Mouse (Mus musculus) gastrocnemius, postnatal 36 days (tissue): ENCODE data around the gene Hoxd13. TPM values are rescaled to one million over a fixed set of nuclear protein-coding genes. Genes with fewer than 3 reads are reported as not detected.

Experiments
- DNase-seq, 2 experiments: peaks; one replicate each; pipeline ENCODE4 v3.0.0; 2022
- intact Hi-C: fragments of 180-260 bp; cut with DNase I; formaldehyde crosslinking; loops from one replicate; pipeline ENCODE4 v1.15.1; 2025
- total RNA-seq, 2 experiments: library from RNA; stranded (reverse); gene quantifications; 2 replicates each; pipeline ENCODE4 v1.2.3; 2021

Gene Hoxd13
- total RNA-seq, 2 experiments from 2014 or later: not detected

GRCm38 (mm10) chr2:74660421-74661375 is 7.4 kb upstream of the Hoxd13 start:
- no peak for DNase-seq
- intact Hi-C loops: loop anchor here (5.0 kb wide), 1 partner anchor 593 kb away; no protein-coding TSS in a partner anchor

- no peak for DNase-seq
- intact Hi-C loops: loop anchor here (5.0 kb wide), 1 partner anchor 594 kb away; no protein-coding TSS in a partner anchor
Observed at GRCm38 (mm10) chr2:74661685-74662084, 6.4 kb upstream of the Hoxd13 start.

- no peak for DNase-seq
- intact Hi-C loops: loop anchor here (5.0 kb wide), 1 partner anchor 596 kb away; no protein-coding TSS in a partner anchor
Observed at GRCm38 (mm10) chr2:74663291-74663925, 4.7 kb upstream of the Hoxd13 start.

DNA sequence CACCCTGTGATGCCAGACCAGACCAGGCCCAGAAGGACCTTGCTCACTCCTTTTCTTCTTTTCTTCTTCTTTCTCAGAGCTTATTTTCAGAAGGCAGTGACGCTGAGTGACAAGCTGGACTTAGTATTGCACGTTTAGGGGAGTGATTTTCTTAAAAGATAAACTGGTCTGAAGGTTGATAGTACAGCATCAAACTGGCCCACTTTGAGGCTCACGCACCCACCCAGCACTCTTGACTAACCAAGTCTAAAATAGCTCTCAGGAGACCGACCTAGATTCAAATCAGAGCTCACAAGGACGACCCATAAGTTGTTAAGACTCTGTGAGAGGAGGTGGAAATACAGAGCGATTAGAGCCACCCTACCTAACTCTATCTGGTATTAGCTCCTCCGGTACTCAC is 1.7 kb upstream of the Hoxd13 start:
- no peak for DNase-seq
- intact Hi-C loops: no loop called here

DNA sequence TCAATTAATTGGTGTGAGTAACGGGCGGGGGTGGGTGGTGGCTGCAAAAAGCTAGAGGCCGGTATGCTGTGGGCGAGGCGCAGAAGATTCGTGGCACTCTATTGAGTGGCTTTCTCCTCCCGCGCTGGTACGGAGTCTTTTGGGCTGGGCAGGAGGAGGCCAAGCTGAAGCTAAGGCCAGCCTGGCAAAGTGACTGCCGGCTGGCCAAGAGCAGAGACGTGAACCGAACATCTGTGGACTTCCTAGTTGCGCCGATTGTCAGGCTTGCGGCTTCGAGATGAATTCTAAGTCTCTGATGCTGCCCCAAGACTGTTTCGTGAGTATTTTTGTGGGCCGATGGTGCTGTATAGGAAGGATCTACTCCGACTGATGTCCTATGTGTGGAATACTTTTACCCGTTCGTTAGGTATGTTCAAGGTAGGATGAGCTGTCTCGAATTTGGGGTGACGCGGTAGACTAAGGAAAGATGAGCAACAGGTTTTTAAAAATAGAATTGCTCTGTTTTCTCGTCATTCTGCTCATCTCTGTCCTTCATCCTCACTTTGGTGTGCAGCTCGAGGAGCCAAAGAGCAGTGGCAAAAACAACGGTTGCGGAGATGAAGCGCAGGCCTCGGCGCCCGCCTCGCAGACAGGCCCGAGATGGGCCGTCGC is 794 bp upstream of the Hoxd13 start:
- intact Hi-C loops: no loop called here
- DNase-seq: no peak

GRCm38 (mm10) chr2:74668370-74669229 is 490 bp downstream of the Hoxd13 start:
- intact Hi-C loops: no loop called here
- no peak for DNase-seq

GRCm38 (mm10) chr2:74669230-74669578 is 1.1 kb downstream of the Hoxd13 start:
- intact Hi-C loops: no loop called here
- no peak for DNase-seq

DNA sequence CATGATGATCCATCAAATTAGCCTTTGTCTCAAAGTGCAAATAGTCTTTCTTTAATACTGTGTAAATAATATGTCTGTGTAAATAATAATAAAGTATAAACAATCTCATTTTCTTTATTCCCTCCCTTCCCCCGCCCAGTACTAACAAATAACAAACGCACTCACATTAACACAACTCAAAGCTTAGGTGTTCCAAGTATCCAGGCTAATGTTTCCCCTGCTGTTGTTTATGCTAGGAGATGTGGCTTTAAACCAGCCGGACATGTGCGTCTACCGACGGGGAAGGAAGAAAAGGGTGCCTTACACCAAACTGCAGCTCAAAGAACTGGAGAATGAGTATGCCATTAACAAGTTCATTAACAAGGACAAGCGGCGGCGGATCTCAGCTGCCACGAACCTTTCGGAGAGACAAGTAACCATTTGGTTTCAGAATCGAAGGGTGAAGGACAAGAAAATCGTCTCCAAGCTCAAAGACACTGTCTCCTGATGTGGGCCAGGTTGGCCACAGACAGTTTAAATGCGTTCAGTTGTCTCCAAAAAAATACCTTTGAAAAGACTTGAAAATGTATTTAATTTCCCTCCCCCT is 1.6 kb downstream of the Hoxd13 start:
- no peak for DNase-seq
- intact Hi-C loops: loop anchor here (5.0 kb wide), 1 partner anchor 1087 kb away; the partner anchor contains the start of gene Chrna1

DNA sequence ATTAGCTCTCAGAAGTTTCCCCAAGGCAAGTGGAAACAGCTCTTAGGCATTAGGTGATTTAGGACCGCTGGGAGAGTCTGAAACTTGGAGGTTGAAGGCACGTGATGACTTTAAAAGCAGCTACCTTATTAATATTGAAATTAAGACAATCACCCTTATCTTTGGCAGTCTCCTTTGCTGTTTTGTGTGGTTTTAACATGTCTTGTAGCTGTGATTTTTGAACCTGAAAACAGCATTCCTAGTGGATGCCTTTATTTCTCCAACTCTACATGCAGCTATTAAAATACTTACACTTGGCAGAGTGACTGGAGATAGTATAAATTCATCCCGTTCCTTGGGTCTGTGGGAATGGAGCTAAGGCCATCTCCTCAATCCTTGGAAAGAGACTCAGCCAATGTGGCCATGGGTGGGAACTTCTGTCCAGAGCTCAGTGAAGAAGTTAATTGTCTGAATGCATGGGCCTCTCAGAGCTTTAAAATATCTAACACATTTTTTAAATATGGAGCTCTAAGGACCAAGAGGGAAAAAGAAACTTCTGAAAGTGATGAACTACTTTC is 2.6 kb downstream of the Hoxd13 start:
- intact Hi-C loops: loop anchor here (5.0 kb wide), 1 partner anchor 1088 kb away; the partner anchor contains the start of gene Chrna1
- no peak for DNase-seq

DNA sequence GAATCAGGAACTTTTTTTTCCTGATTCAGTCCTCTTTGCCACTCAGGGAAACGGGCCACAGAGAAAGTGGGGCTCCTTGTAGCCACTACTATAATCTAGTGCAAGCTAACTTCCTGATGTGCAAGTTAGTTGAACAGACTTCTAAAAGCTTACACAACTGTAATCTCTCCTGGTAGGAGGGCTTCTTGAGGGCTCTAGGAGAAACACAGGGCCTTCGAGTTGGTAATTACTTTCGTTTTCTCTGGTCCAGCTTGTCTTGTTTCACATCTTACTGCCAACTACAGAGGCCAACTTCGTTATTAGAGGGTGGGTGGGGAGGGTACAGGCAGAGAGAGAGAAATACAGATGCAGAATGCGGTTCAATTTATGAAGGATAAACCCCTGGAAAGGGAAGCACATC is 3.7 kb downstream of the Hoxd13 start:
- DNase-seq: no peak
- intact Hi-C loops: loop anchor here (2.0 to 5.0 kb wide), 2 partner anchors 705 to 1090 kb away; partner anchors contain the start of gene Chrna1

DNA sequence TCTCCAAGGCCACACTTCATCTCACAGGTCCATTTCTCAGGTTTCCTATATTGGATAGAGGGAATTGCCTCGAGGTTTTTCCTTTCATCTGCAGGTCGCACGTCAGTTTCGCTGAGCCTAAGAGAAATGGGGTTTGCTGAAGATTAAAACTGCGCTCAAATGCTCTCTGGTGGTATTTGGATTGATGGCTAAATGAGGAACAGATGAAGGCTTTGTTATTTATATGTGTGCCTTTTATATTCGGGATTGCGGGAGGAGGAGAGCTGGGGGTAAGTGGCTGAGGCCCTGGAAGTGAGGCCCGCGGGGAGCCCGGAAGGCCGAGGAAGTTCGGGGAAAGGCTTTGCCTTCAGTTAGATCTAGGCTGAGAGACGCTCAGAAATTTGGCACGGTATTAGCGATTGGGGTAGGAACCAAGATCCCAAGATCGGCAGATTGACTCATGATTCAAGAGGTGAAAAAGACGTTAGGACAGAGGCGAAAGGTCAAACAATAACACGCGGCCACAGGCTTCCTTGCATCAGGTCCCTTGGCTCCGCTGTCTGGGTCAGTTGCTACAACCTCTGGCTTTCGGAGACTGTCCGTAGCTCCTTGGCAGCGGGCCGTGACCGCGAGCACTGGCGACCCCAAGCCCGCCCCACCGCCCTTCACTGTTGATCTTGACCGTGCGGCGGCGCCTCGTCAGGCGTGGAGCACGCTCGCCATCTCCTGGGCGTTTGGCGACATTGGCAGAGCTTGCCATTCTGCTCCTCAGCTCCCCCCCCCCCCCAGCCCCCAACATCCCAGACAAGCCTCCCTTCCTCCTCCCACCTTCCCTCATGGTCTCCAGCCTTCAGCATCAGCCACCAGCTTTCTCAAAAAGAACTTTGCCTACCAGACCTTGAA is 4.6 kb downstream of the Hoxd13 start:
- DNase-seq: no peak
- intact Hi-C loops: loop anchor here (2.0 to 5.0 kb wide), 2 partner anchors 706 to 1090 kb away; partner anchors contain the start of gene Chrna1

DNA sequence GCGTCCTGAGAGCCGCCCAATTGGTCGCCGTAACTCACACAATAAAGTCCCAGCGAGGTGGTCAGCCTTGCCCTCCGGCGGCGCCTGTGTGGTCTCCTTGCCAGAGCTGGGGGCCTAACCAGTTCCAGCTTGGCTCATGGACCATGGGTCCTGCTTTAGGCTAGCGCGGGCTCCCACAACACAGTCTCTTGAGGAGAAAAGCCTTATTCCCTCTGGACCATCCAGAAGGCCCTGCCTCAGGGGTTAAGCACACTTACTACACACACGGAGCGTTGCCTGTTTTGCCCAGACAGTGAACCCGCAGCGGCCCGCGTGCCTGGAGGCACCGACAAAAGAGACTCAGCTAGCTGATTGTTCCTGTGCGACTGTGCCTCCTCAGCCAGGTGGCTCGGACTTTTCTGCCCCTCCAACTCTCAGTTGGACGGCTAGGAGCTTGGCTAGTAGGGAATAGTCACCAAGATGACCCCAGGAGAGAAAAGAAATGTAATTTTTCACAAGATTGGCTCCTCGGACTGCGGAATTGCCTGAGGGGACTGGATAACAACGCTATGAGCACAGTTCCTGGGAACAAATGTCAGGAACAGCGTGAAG is 5.8 kb downstream of the Hoxd13 start:
- intact Hi-C loops: loop anchor here (2.0 to 5.0 kb wide), 2 partner anchors 707 to 1092 kb away; partner anchors contain the start of gene Chrna1
- DNase-seq: no peak

- intact Hi-C loops: loop anchor here (5.0 kb wide), 1 partner anchor 1093 kb away; the partner anchor contains the start of gene Chrna1
- DNase-seq: no peak
Observed at GRCm38 (mm10) chr2:74674881-74675665, 7.0 kb downstream of the Hoxd13 start, which contains the start of gene Hoxd12. Hoxd12 (plus strand) TSS chr2:74675013.

GRCm38 (mm10) chr2:74675666-74676282 is 7.7 kb downstream of the Hoxd13 start:
- DNase-seq: no peak
- intact Hi-C loops: no loop called here

- intact Hi-C loops: no loop called here
- no peak for DNase-seq
Observed at GRCm38 (mm10) chr2:74676376-74677052, 8.4 kb downstream of the Hoxd13 start.

DNA sequence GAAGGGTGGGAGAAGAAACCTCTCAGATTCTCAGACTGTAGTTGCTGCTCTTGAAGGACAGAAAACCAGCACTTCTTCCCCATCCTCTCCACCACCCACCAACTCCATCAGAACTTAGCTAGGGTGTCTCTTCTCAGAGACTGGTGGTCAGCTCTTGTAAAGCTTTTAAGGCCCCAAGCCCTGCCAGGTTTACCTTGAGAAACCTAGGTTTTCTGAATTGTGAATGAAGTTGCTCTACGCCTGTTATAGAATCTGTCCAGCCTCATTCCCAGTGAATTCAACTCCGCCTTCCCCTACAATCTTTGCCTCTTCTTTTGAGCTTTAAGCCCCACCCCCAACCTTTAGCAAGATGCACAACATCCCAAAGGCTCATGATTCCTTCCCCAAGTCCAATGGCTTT is 9.0 kb downstream of the Hoxd13 start:
- intact Hi-C loops: no loop called here
- no peak for DNase-seq
